Mouse (Mus musculus) heart, embryonic 14.5 days (tissue): ENCODE data around the gene Csrp3. TPM values are rescaled to one million over a fixed set of nuclear protein-coding genes. Genes with fewer than 3 reads are reported as not detected.
A peak's percentile ranks its signal among the peaks of the same experiment; 100 is the strongest.

ENCODE experiments used
- ATAC-seq: fragments of 200-750 bp; cut with Nextera tagmentation; 2 replicates; pipeline ENCODE4 v1.8.0; 2017; ENCODE audit warnings: low read depth, moderate TSS enrichment; ENCODE audit not compliant: insufficient number of reproducible peaks, insufficient read depth, low FRiP score
- H3K27ac ChIP-seq, 2 experiments: fragments of 200-500 bp in 1 of 2; fragments of 300-500 bp in 1 of 2; sonication (generic) in 1 of 2; replicated peaks in 1 of 2; 2 replicates each; pipeline ENCODE4 v1.5.1; 2012 to 2014; ENCODE audit warnings: low read depth in 2 of 2, low read length in 2 of 2, control low read depth in 1 of 2, mild to moderate bottlenecking in 1 of 2, mixed read lengths in 1 of 2; ENCODE audit not compliant: control insufficient read depth in 1 of 2, insufficient read depth in 1 of 2
- H3K27me3 ChIP-seq: fragments of 300-500 bp; sonication (generic); 2 replicates; pipeline ENCODE4 v1.6.1; 2014; ENCODE audit warnings: mild to moderate bottlenecking, low read length, control low read depth; ENCODE audit not compliant: control insufficient read depth, insufficient read depth
- H3K36me3 ChIP-seq: fragments of 300-500 bp; sonication (generic); 2 replicates; pipeline ENCODE4 v1.6.1; 2014; ENCODE audit warnings: mild to moderate bottlenecking, control low read depth, low read length, mixed read lengths; ENCODE audit not compliant: control insufficient read depth, insufficient read depth
- H3K4me1 ChIP-seq, 2 experiments: fragments of 200-500 bp in 1 of 2; fragments of 300-500 bp in 1 of 2; sonication (generic) in 1 of 2; 2 replicates each; pipeline ENCODE4 v1.6.1; 2012 to 2014; ENCODE audit warnings: low read length in 2 of 2, control low read depth in 1 of 2, mixed read lengths in 1 of 2; ENCODE audit not compliant: control insufficient read depth in 2 of 2, insufficient read depth in 2 of 2
- H3K4me2 ChIP-seq: fragments of 300-500 bp; sonication (generic); 2 replicates; pipeline ENCODE4 v1.6.1; 2014; ENCODE audit warnings: mild to moderate bottlenecking, low read length
- H3K4me3 ChIP-seq, 2 experiments: fragments of 200-500 bp in 1 of 2; fragments of 300-500 bp in 1 of 2; sonication (generic) in 1 of 2; 2 replicates each; pipeline ENCODE4 v1.5.1; 2012 to 2014; ENCODE audit warnings: low read length in 2 of 2, mild to moderate bottlenecking in 2 of 2, control low read depth in 1 of 2, low read depth in 1 of 2, moderate library complexity in 1 of 2; ENCODE audit not compliant: control insufficient read depth in 1 of 2, insufficient read depth in 1 of 2
- H3K9ac ChIP-seq: fragments of 300-500 bp; sonication (generic); 2 replicates; pipeline ENCODE4 v1.6.1; 2014; ENCODE audit warnings: mild to moderate bottlenecking, low read length
- H3K9me3 ChIP-seq: fragments of 300-500 bp; sonication (generic); 2 replicates; pipeline ENCODE4 v1.6.1; 2016; ENCODE audit warnings: low read length, control low read depth; ENCODE audit not compliant: control insufficient read depth
- WGBS: fragments of 180-500 bp; shearing (Covaris S2); extraction: QIAGEN DNeasy Blood & Tissue Kit; methylation state at CpG from one replicate; pipeline ENCODE4 v1.1.7; 2014; 5-methylcytosine and 5-hydroxymethylcytosine counted together
- polyA plus RNA-seq: library from polyadenylated mRNA; unstranded; fragments of >200 nt; fragmentation: Nextera tagmentation; extraction: Ambion mirVana; gene quantifications from 2 replicates; pipeline ENCODE4 v1.2.1, GENCODE M21; 2014

Csrp3 gene
- polyA plus RNA-seq, 1 experiment from 2014 or later: 2,129 TPM

DNA sequence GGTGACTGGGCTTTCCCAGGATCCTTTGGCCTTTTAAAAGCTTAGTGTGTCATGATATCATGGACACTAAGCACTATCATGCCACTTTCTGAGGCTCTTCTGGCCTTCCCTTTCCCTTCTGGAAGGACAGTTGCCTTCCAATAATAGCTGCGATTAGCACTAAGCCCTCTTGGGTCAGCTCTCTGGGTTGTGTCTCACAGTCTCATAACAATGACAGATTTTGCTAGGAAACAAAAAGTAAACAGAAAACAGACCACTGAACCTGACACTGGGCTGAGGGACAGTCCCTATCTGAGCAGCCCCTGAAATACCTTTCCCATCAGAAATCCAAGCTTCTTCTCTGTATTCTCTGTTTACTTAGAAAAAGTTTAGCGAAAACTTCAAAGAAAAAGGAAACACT is 7.3 kb downstream of the Csrp3 start:
- peak overlapping the region; percentile 70 for H3K4me2 ChIP-seq
- H3K4me3 ChIP-seq: no peak overlapping the region
- peak overlapping the region; percentile 51; the same call in 1 of the 2 replicates for H3K9ac ChIP-seq
- H3K4me1 ChIP-seq: peaks cover 20 to 68% of the 10 kb centered on the region in 2 experiments
- no peaks in the 10 kb centered on the region for H3K9me3 ChIP-seq
- peak; percentile 54; the same call in 1 of the 2 replicates for ATAC-seq
- H3K36me3 ChIP-seq: peaks cover 68% of the 10 kb centered on the region
- peak overlapping the region; percentile 70 for H3K27ac ChIP-seq
- WGBS: 31% methylated on average over 2 of the region's 2 CpGs
- no peaks in the 10 kb centered on the region for H3K27me3 ChIP-seq

DNA sequence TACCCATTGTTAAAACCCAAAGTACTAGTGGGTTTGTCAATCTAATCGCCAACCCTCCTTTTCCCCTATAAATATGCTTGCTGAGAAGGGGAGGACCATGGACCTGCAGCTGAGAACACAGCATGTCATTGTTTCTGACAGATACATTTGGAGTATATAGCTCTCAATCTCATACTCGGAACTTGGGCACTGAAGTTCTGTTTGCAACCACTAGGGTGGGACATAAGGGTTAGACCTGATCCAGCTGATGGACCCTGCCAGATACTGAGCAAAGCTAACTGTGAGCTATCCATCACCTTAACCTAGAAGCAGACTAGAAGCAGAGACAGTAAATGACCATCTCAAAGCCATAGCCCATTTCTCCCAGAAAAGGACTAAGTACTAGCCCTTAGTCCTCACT is 9.4 kb downstream of the Csrp3 start:
- no peak overlapping the region for H3K4me3 ChIP-seq
- ATAC-seq: no peak
- peak overlapping the region; percentile 41 for H3K9ac ChIP-seq
- H3K36me3 ChIP-seq: peaks cover 79% of the 10 kb centered on the region
- no peak overlapping the region for H3K4me2 ChIP-seq
- H3K4me1 ChIP-seq: peaks cover 28 to 72% of the 10 kb centered on the region in 2 experiments
- H3K27ac ChIP-seq: peak overlapping the region in 1 of 2 experiments; percentile 70; a peak in 1 of 4 replicates
- no peaks in the 10 kb centered on the region for H3K27me3 ChIP-seq
- WGBS: 59% methylated on average over 2 of the region's 2 CpGs
- H3K9me3 ChIP-seq: no peaks in the 10 kb centered on the region

DNA sequence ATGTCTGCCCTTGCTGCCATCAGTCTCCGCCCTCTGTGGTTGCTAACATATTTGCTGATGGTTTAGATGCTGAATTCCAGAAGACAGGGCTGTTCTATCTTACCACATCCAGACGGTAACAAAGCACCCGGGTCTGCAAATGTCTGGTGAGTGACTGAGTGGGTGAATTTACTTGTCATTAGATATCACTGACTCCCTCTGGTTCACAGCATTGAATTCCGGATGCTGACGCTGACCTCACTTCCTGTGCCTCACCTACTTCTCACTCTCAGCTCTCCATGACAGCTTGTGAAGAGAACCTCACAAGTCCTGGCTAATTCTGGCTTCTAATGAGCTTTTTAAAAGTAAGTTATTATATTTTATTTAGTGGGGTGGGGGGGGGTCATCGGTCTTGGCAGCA is 10.9 kb downstream of the Csrp3 start:
- H3K36me3 ChIP-seq: peaks cover 84% of the 10 kb centered on the region

DNA sequence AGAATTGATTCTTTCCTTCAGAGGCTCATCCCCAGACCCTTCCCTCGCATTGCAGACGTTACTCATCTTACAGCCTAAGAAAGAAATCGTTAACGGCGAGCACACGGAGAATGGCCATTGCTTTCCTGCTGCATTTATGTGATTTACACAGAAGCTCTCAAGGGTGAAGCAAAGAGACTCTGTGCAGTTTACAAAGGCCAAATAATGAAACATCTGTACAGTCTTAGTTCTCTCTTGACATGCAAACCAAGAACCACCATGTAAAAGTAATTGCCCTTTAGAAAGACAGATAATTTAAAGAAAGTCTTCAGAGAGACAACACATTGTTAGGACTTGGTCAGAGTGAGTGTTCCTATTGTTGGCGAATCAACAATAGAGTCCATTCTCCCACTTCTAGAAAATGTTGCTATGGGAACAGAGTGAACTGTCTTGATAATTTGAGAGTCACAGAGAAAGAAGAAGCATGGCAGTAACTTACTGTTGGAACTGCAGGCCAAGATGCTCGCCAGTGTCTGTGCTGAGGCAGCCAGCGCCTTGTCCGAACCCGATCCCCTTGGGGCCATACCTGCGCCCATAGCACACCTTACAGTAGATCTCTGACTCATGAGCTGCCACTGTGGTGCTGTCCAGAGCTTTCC is 12.7 kb downstream of the Csrp3 start:
- Histone ChIP-seq H3K36me3 (peaks cover 94% of the 10 kb centered on the region), H3K27ac (peak overlapping the region; percentile 27 to 85; a peak in 3 of 4 replicates)
- ATAC-seq: no peak

More for the DNA sequence above, 10.9 kb downstream of the Csrp3 start:
- Histone ChIP-seq H3K27ac (no peak overlapping the region), H3K4me3 (no peak overlapping the region), H3K9me3 (no peaks in the 10 kb centered on the region), H3K27me3 (no peaks in the 10 kb centered on the region), H3K9ac (0 out of 2 replicates have a peak overlapping the region, but pooled peaks have one; percentile 11), H3K4me1 (peaks cover 35 to 72% of the 10 kb centered on the region in 2 experiments), H3K4me2 (no peak overlapping the region)
- 37% methylated on average over 6 of the region's 6 CpGs for WGBS
- ATAC-seq: no peak

DNA sequence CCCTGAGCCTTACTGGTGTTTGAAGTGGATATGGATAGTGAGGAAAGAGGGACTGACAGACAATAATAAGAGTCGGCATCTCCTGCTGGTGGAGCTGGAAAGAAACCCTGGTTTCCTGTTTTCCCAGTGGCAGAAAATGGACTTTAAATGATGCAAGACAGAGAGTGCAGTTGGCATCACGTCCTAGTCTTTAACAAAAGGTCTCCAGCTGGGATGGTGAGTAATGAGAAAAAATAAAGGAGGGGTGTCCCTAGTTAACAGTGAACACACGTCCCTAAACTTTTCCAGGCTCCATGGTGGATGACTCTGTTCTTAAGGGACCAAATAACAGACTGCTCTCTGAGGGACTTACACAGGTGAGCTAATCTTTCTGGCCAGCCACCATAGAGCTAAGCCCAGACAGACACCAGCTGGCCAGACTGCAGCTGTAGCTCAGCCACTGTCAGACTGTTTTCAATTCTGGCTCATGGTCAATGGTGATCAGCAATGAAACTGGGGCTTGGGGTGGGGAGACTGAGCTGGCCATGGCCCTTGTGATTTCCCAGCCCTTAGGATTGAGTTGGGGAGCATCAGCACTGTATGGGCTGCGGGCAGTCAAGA is 13.4 kb downstream of the Csrp3 start:
- Histone ChIP-seq H3K4me1 (peaks cover 42 to 78% of the 10 kb centered on the region in 2 experiments), H3K4me3 (no peak overlapping the region), H3K36me3 (peaks cover 92% of the 10 kb centered on the region), H3K27me3 (no peaks in the 10 kb centered on the region), H3K9ac (peak overlapping the region; percentile 46; the same call in 1 of the 2 replicates), H3K27ac (peak overlapping the region; percentile 27 to 85; a peak in 3 of 4 replicates), H3K4me2 (no peak overlapping the region), H3K9me3 (no peaks in the 10 kb centered on the region)
- 51% methylated on average over 4 of the region's 4 CpGs for WGBS
- no peak for ATAC-seq

More for the DNA sequence above, 12.7 kb downstream of the Csrp3 start:
- 83% methylated on average over 12 of the region's 12 CpGs for WGBS
- no peaks in the 10 kb centered on the region for H3K9me3 ChIP-seq
- H3K27me3 ChIP-seq: no peaks in the 10 kb centered on the region
- H3K4me3 ChIP-seq: no peak overlapping the region
- H3K4me1 ChIP-seq: peaks cover 43 to 78% of the 10 kb centered on the region in 2 experiments
- H3K4me2 ChIP-seq: no peak overlapping the region
- peak overlapping the region; percentile 46; the same call in 1 of the 2 replicates for H3K9ac ChIP-seq

DNA sequence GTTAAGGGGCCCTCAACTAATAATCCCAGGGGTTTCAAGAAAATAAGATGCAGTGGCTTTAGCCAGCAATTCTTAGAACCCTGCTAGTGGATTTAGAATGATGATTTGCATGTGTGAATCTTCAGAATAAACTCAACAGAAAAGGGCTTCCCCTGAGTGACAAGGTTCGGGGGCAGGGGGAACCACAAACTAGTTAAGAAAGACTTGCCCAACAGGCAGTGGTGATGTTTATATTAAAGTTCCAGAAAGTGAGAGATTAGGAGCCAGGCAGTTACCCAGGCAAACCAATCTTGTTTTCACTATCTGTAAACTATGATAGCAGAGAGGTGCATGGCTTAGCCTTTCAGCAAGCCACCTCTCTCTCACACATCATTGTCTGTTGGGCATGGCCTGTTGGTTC is 15.1 kb downstream of the Csrp3 start:
- Histone ChIP-seq H3K4me1 (peaks cover 38 to 75% of the 10 kb centered on the region in 2 experiments), H3K9me3 (no peaks in the 10 kb centered on the region), H3K27ac (peak overlapping the region; percentile 43 to 85), H3K4me3 (no peak overlapping the region), H3K9ac (no peak overlapping the region; the same call in 1 of the 2 replicates), H3K4me2 (no peak overlapping the region), H3K36me3 (peaks cover 75% of the 10 kb centered on the region), H3K27me3 (no peaks in the 10 kb centered on the region)
- 68% methylated on average over 1 of the region's 1 CpGs for WGBS
- ATAC-seq: no peak

DNA sequence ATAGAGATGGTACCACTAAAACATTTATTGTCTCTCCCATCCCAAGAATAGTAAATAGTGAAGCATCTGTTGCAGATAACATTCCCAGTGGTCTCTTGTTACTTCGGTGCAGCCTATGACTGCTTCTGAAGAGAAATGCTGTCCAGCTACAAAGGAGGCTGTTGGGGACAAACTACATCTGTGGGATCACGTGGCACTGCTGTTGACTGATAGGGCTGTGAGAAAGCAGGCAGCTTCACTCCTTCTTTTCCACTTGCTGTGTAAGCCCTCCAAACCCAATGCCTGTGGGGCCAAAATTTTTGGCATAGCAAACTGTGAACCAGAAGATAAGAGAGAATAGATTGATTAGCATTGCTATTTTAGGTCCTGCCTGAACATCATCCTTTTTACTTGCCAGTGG is 17.4 kb downstream of the Csrp3 start:
- Histone ChIP-seq H3K9me3 (no peaks in the 10 kb centered on the region), H3K27me3 (no peaks in the 10 kb centered on the region), H3K36me3 (peaks cover 72% of the 10 kb centered on the region), H3K4me3 (no peak overlapping the region), H3K4me2 (0 out of 2 replicates have a peak overlapping the region, but pooled peaks have one; percentile 22), H3K9ac (no peak overlapping the region), H3K4me1 (peaks cover 33 to 75% of the 10 kb centered on the region in 2 experiments), H3K27ac (peak overlapping the region; percentile 83 to 85)
- ATAC-seq: peak; percentile 51; the same call in 1 of the 2 replicates
- WGBS: 4% methylated on average over 2 of the region's 2 CpGs
